Mouse (Mus musculus): ENCODE measurements around the gene Iffo2. TPM values are rescaled to one million over a fixed set of nuclear protein-coding genes. Genes with fewer than 3 reads are reported as not detected.

Gene Iffo2
- polyA plus RNA-seq, 1 experiment = 9.5 TPM

GRCm38 (mm10) chr4:139587370-139587769 lies 57.0 kb downstream of the Iffo2 start:
- Histone ChIP-seq H3K4me3 (ENCODE audit: insufficient read depth, low read length) (no peak overlapping the region), H3K27ac (ENCODE audit: insufficient read depth, low read depth, low read length) (no peak overlapping the region), H3K4me1 (ENCODE audit: control insufficient read depth, insufficient read depth, low read length) (peaks cover 32% of the 10 kb centered on the region)
- TF ChIP-seq POLR2A (IDR thresholded peaks at IDR 0.05; ENCODE audit: borderline replicate concordance, low read depth, low read length) (no peak), CTCF (IDR thresholded peaks at IDR 0.05; ENCODE audit: low read depth, low read length) (no peak)

DNA sequence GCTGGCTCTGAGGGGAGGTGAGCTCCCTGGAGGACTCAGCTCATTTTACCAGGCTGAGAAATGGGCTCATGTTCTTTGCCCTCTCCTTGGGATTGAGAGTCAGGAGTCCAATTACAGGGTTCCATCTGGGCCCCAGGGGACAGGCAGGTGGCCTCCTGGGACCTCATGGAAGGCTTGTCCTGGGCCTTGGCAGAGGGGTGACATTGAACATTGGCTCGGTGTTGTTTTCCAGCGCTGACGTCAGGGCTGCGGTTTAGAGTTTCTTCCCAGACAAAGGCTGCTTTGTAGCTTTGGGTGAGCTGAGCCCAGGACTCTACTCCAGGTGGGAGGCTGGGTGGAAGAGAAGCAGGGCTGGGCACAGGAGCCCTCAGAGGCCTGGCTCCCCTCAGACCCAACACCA lies 57.4 kb downstream of the Iffo2 start:
- H3K4me1 ChIP-seq (ENCODE audit: control insufficient read depth, insufficient read depth, low read length) = peaks cover 32% of the 10 kb centered on the region
- H3K4me3 ChIP-seq (ENCODE audit: insufficient read depth, low read length) = no peak overlapping the region
- TF ChIP-seq CTCF (IDR thresholded peaks at IDR 0.05; ENCODE audit: low read depth, low read length) (no peak), POLR2A (IDR thresholded peaks at IDR 0.05; ENCODE audit: borderline replicate concordance, low read depth, low read length) (no peak)
- no peak overlapping the region for H3K27ac ChIP-seq (ENCODE audit: insufficient read depth, low read depth, low read length)

DNA sequence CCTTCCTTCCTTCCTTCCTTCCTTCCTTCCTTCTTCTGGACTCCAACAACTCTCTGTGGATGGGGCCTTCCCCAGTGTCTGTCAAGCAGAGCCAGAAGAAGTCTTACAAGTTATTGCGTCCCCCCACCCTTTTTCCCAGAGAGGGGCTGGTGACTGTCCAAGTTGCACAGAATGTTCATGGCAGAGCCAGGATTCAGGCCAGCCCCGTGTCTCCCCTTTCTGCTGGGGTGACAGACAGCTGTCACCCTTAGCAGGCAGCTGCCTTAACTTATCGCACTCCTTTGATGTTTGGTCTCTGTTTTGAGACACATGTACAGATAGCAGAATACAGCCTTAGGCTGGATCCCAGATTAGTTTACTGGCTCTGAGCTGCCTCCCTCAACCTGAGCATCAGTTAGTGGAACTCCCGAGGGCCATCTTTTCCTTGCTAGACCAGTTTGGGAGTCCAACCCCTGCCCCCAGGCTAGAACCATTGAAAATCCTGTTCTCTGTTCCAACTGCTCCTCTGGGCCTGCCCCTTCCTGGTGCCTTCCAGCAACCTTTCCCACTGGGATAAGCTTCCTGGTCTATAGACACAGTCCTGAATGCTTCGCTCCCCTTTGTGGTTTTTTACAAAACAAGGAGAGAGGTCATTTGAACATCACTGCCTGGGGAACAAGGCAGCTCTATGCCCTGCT lies 59.1 kb downstream of the Iffo2 start:
- peaks cover 29% of the 10 kb centered on the region for H3K4me1 ChIP-seq (ENCODE audit: control insufficient read depth, insufficient read depth, low read length)
- H3K27ac ChIP-seq (ENCODE audit: insufficient read depth, low read depth, low read length) = no peak overlapping the region
- TF ChIP-seq CTCF (IDR thresholded peaks at IDR 0.05; ENCODE audit: low read depth, low read length) = no peak
- TF ChIP-seq POLR2A (IDR thresholded peaks at IDR 0.05; ENCODE audit: borderline replicate concordance, low read depth, low read length) = no peak
- no peak overlapping the region for H3K4me3 ChIP-seq (ENCODE audit: insufficient read depth, low read length)

DNA sequence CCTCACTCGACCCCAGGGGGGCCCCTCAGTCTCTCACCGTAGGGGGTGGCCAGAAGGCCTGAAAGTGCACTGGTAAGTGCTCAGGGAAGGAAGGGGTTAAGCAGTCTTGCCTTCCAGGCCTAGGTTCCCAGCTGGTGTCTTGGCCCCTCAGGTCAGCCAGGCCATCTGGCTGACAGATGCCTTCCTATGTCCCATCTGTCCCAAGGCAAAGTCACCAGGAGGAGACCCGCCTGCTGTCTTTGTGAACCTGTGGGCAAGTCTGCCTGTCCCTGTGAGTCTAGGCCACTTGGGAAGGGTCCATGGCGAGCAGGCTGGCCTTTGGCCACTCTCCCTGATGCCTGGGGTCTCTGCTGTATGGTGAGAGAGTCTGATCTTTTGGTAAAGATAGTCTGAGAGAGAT lies 60.1 kb downstream of the Iffo2 start:
- H3K4me3 ChIP-seq (ENCODE audit: insufficient read depth, low read length) = no peak overlapping the region
- peaks cover 27% of the 10 kb centered on the region for H3K4me1 ChIP-seq (ENCODE audit: control insufficient read depth, insufficient read depth, low read length)
- H3K27ac ChIP-seq (ENCODE audit: insufficient read depth, low read depth, low read length) = no peak overlapping the region
- TF ChIP-seq CTCF (IDR thresholded peaks at IDR 0.05; ENCODE audit: low read depth, low read length) (no peak), POLR2A (IDR thresholded peaks at IDR 0.05; ENCODE audit: borderline replicate concordance, low read depth, low read length) (no peak)

- TF ChIP-seq CTCF (IDR thresholded peaks at IDR 0.05; ENCODE audit: low read depth, low read length) (no peak), POLR2A (IDR thresholded peaks at IDR 0.05; ENCODE audit: borderline replicate concordance, low read depth, low read length) (no peak)
- Histone ChIP-seq H3K27ac (ENCODE audit: insufficient read depth, low read depth, low read length) (no peak overlapping the region), H3K4me1 (ENCODE audit: control insufficient read depth, insufficient read depth, low read length) (peaks cover 19% of the 10 kb centered on the region), H3K4me3 (ENCODE audit: insufficient read depth, low read length) (no peak overlapping the region)
Measured at GRCm38 (mm10) chr4:139592895-139593294, 62.5 kb downstream of the Iffo2 start.

- H3K4me3 ChIP-seq (ENCODE audit: insufficient read depth, low read length) = no peak overlapping the region
- H3K4me1 ChIP-seq (ENCODE audit: control insufficient read depth, insufficient read depth, low read length) = peaks cover 23% of the 10 kb centered on the region
- TF ChIP-seq POLR2A (IDR thresholded peaks at IDR 0.05; ENCODE audit: borderline replicate concordance, low read depth, low read length) (no peak), CTCF (IDR thresholded peaks at IDR 0.05; ENCODE audit: low read depth, low read length) (no peak)
- H3K27ac ChIP-seq (ENCODE audit: insufficient read depth, low read depth, low read length) = no peak overlapping the region
Measured at GRCm38 (mm10) chr4:139593383-139593782, 63.0 kb downstream of the Iffo2 start.

DNA sequence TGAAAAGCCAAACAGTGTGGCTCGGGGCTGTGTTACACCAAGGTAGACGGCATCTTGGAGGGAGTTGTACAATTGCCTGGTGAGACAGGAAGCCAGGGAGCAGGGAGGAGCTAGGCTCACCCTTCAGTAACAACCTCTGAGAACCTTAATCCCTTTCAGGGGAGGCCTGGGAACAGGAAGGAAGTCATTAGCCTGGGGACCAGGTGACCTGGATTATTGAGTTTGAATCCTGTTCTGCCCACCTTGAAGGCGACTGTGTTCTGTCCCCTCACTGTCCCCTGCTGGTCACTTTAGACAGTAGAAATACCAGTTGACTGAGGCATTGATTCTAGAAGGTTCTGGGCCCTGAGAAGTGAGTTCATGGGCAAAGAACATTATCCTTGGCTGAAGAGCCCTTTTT lies 63.7 kb downstream of the Iffo2 start:
- Histone ChIP-seq H3K27ac (ENCODE audit: insufficient read depth, low read depth, low read length) (no peak overlapping the region), H3K4me3 (ENCODE audit: insufficient read depth, low read length) (no peak overlapping the region), H3K4me1 (ENCODE audit: control insufficient read depth, insufficient read depth, low read length) (peaks cover 24% of the 10 kb centered on the region)
- TF ChIP-seq POLR2A (IDR thresholded peaks at IDR 0.05; ENCODE audit: borderline replicate concordance, low read depth, low read length) = no peak
- TF ChIP-seq CTCF (IDR thresholded peaks at IDR 0.05; ENCODE audit: low read depth, low read length) = no peak

DNA sequence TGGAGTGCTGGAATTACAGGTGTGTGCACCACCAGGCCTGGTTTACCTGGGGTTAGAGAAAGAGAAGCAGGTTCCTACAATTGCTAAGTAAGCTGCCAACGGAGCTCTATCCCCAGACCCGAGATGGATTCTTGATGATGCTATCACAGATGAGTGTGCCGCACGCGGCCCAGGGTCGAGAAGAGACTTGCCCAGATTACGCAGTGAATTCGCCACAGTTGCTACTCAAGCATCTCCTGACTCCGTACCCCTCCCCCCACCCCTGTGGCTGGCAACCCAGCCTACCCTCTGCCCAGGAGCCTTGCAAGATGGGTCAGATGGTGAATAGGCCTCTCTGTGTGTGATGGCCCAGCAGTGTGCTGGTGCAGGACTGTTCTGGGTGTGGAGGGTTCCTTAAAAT lies 66.4 kb downstream of the Iffo2 start:
- TF ChIP-seq POLR2A (IDR thresholded peaks at IDR 0.05; ENCODE audit: borderline replicate concordance, low read depth, low read length) (no peak), CTCF (IDR thresholded peaks at IDR 0.05; ENCODE audit: low read depth, low read length) (no peak)
- H3K4me1 ChIP-seq (ENCODE audit: control insufficient read depth, insufficient read depth, low read length) = peaks cover 46% of the 10 kb centered on the region
- H3K27ac ChIP-seq (ENCODE audit: insufficient read depth, low read depth, low read length) = no peak overlapping the region
- H3K4me3 ChIP-seq (ENCODE audit: insufficient read depth, low read length) = no peak overlapping the region

DNA sequence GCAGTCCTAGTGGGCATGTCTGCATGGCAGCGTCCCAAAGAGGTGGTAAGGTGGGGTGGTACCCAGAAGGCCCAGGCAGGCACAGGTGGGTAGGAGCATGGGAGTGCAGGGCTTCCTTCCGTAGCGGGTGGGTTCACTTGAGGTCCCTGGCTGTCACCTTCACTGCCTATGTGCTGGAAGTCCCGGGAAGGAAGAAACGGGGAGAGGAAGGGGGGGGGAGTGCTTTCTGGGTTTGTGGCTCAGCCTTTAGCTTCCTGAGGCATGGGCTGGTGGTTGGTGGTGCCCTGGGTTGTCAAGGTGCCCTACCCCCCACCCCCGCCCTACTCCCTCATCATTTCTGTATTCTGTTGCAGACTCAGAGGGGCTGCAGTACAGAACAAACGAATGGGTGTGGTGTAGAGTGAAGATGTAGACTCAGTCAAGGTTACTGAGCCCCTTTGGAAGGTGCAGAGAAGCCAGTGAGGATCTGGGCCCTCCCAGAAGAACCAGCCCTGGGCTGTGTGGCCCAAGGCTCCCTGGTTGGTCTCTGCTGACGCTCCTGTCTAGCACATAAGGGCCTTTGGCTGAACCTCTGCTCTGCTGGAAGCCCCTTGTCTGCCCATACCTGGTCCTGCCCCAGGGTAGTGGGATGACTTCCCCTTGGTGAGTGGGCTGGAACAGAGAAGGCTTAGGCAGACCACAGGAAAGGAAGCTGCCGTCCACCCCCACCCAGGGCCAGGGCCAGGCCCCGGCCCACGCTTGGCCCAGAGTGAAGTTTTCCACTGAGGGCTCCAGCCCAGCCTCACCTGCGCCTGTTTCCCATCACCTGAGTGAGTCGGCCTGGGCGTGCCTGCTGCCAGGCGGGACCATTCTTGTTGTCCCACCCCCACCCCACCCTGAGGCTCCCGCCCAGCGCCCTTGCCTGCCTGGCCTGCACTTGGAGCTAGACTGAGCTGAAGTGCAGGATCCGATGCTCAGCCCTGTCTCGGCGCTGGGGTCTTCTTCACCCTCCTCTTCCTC lies 67.2 kb downstream of the Iffo2 start:
- peak overlapping the region; percentile 92 for H3K27ac ChIP-seq (ENCODE audit: insufficient read depth, low read depth, low read length)
- no peak overlapping the region for H3K4me3 ChIP-seq (ENCODE audit: insufficient read depth, low read length)
- TF ChIP-seq POLR2A (IDR thresholded peaks at IDR 0.05; ENCODE audit: borderline replicate concordance, low read depth, low read length) = no peak
- no peak for TF ChIP-seq CTCF (IDR thresholded peaks at IDR 0.05; ENCODE audit: low read depth, low read length)
- peaks cover 53% of the 10 kb centered on the region for H3K4me1 ChIP-seq (ENCODE audit: control insufficient read depth, insufficient read depth, low read length)

- Histone ChIP-seq H3K27ac (ENCODE audit: insufficient read depth, low read depth, low read length) (peak overlapping the region; percentile 92), H3K4me3 (ENCODE audit: insufficient read depth, low read length) (peak overlapping the region; percentile 37), H3K4me1 (ENCODE audit: control insufficient read depth, insufficient read depth, low read length) (peaks cover 59% of the 10 kb centered on the region)
- TF ChIP-seq POLR2A (IDR thresholded peaks at IDR 0.05; ENCODE audit: borderline replicate concordance, low read depth, low read length) (no peak), CTCF (IDR thresholded peaks at IDR 0.05; ENCODE audit: low read depth, low read length) (no peak)
Measured at GRCm38 (mm10) chr4:139598356-139598755, 68.0 kb downstream of the Iffo2 start.

All from bone marrow macrophage, adult 2 months (primary cell).